Mouse (Mus musculus) frontal cortex, postnatal 14 days (tissue): ENCODE results near the gene Apba2.

Experiments used
- DNase-seq, 2 experiments: peaks; one replicate each; pipeline ENCODE4 v3.0.0; 2022; ENCODE audit warnings: low spot score in 2 of 2

The Apba2 gene

GRCm38 (mm10) chr7:64586133-64586532 is 84.6 kb downstream of the Apba2 start:
- DNase-seq, result no peak

GRCm38 (mm10) chr7:64586571-64586970 is 85.1 kb downstream of the Apba2 start:
- no peak for DNase-seq

- DNase-seq, result no peak
Observed at GRCm38 (mm10) chr7:64588636-64589389, 87.3 kb downstream of the Apba2 start.

GRCm38 (mm10) chr7:64595256-64595655 is 93.8 kb downstream of the Apba2 start:
- DNase-seq, result no peak

GRCm38 (mm10) chr7:64596652-64597051 is 95.1 kb downstream of the Apba2 start:
- DNase-seq, result no peak

- DNase-seq, result no peak
Observed at GRCm38 (mm10) chr7:64609866-64610265, 108.4 kb downstream of the Apba2 start.

GRCm38 (mm10) chr7:64610875-64611274 is 109.4 kb downstream of the Apba2 start:
- no peak for DNase-seq

GRCm38 (mm10) chr7:64619261-64619660 is 117.8 kb downstream of the Apba2 start:
- no peak for DNase-seq

- DNase-seq, result no peak
Observed at GRCm38 (mm10) chr7:64626494-64626893, 125.0 kb downstream of the Apba2 start.

GRCm38 (mm10) chr7:64627972-64628655 is 126.6 kb downstream of the Apba2 start:
- no peak for DNase-seq

- DNase-seq, result no peak
Observed at GRCm38 (mm10) chr7:64630697-64631096, 129.2 kb downstream of the Apba2 start.

GRCm38 (mm10) chr7:64631131-64631530 is 129.6 kb downstream of the Apba2 start:
- no peak for DNase-seq

- peak; percentile 30 to 45 for DNase-seq
Observed at GRCm38 (mm10) chr7:64631781-64632351, 130.4 kb downstream of the Apba2 start.

GRCm38 (mm10) chr7:64633182-64633581 is 131.7 kb downstream of the Apba2 start:
- no peak for DNase-seq

GRCm38 (mm10) chr7:64633916-64634315 is 132.4 kb downstream of the Apba2 start:
- DNase-seq, result no peak

GRCm38 (mm10) chr7:64634482-64634881 is 133.0 kb downstream of the Apba2 start:
- DNase-seq, result no peak

- no peak for DNase-seq
Observed at GRCm38 (mm10) chr7:64638922-64639321, 137.4 kb downstream of the Apba2 start.

- DNase-seq, result no peak
Observed at GRCm38 (mm10) chr7:64640651-64641050, 139.1 kb downstream of the Apba2 start.

GRCm38 (mm10) chr7:64642903-64643302 is 141.4 kb downstream of the Apba2 start:
- DNase-seq, result no peak

- DNase-seq, result no peak
Observed at GRCm38 (mm10) chr7:64645458-64645857, 144.0 kb downstream of the Apba2 start.

GRCm38 (mm10) chr7:64646046-64646445 is 144.5 kb downstream of the Apba2 start:
- DNase-seq, result no peak

- DNase-seq, result no peak
Observed at GRCm38 (mm10) chr7:64648947-64649607, 147.6 kb downstream of the Apba2 start.
